Comparison of ENCODE assay signal across 8 mouse cellular contexts in genomic region chr13:117208236-117208635, GRCm38 (mm10). TPM values are rescaled to one million over a fixed set of nuclear protein-coding genes. Genes with fewer than 3 reads are reported as not detected.
DNase-seq lines count a peak whose midpoint lies in the region; ATAC-seq and TF ChIP-seq lines count a peak whose summit lies in the region.

TSS of gene Emb (plus strand) at chr13:117208536.

- 28% methylated on average over 6 of the region's 6 CpGs for WGBS in heart, embryonic 12.5 days
- WGBS in heart, adult 2 months = 31% methylated on average over 6 of the region's 6 CpGs
- 89% methylated on average over 6 of the region's 6 CpGs for WGBS in forebrain, embryonic 15.5 days

- H3K36me3 ChIP-seq in heart, embryonic 12.5 days = no peaks in the 10 kb centered on the region
- H3K36me3 ChIP-seq in heart, adult 2 months (ENCODE audit: control insufficient read depth, insufficient read depth, low read length) = no peaks in the 10 kb centered on the region
- H3K36me3 ChIP-seq in forebrain, embryonic 15.5 days = no peaks in the 10 kb centered on the region

- no peak for TF ChIP-seq POLR2A in heart, adult 2 months (IDR thresholded peaks at IDR 0.05; ENCODE audit: insufficient read depth, low read depth, low read length)

- no peak for TF ChIP-seq EP300 in heart, adult 2 months (IDR thresholded peaks at IDR 0.05; ENCODE audit: insufficient read depth, low read depth, low read length)

- H3K9ac ChIP-seq in heart, embryonic 12.5 days = no peak within 1 kb of the TSS
- no peak within 1 kb of the TSS for H3K9ac ChIP-seq in heart, adult 2 months (ENCODE audit: low read depth, low read length)
- H3K9ac ChIP-seq in forebrain, embryonic 15.5 days (replicated peaks) = no peak within 1 kb of the TSS

- intact Hi-C loops in heart, adult 2 months (cut with DNase I) = no loop called here

- no peak within 1 kb of the TSS for H3K27ac ChIP-seq in heart, embryonic 12.5 days (ENCODE audit: poor library complexity, severe bottlenecking)
- H3K27ac ChIP-seq in heart, adult 2 months = no peak within 1 kb of the TSS
- no peak within 1 kb of the TSS for H3K27ac ChIP-seq in forebrain, embryonic 15.5 days (replicated peaks)

- H3K4me1 ChIP-seq in heart, embryonic 12.5 days (replicated peaks) = peaks cover 5% of the 10 kb centered on the region; the same call in 1 of the 2 replicates
- no peaks in the 10 kb centered on the region for H3K4me1 ChIP-seq in heart, adult 2 months (ENCODE audit: control insufficient read depth, insufficient read depth, low read length)
- no peaks in the 10 kb centered on the region for H3K4me1 ChIP-seq in forebrain, embryonic 15.5 days

- H3K27me3 ChIP-seq in heart, embryonic 12.5 days (replicated peaks) = no peaks in the 10 kb centered on the region
- no peaks in the 10 kb centered on the region for H3K27me3 ChIP-seq in heart, adult 2 months (ENCODE audit: control insufficient read depth, insufficient read depth, low read length)
- H3K27me3 ChIP-seq in forebrain, embryonic 15.5 days = no peaks in the 10 kb centered on the region

- DNase-seq in heart, adult 2 months = no peak
- no peak for DNase-seq in adrenal gland, adult 8-10 months
- DNase-seq in left cerebral cortex, adult 8-10 months (ENCODE audit: low spot score in 2 of 2) = no peak
- no peak for DNase-seq in c-Kit-positive CD71-positive TER-119-positive erythroid progenitor cells, embryonic 14.5 days (ENCODE audit: low spot score)
- no peak for DNase-seq in Muller cell, postnatal 12 days (ENCODE audit: inconsistent ontology term)

- no peak for TF ChIP-seq CTCF in heart, adult 2 months (IDR thresholded peaks at IDR 0.05)

- H3K9me3 ChIP-seq in heart, embryonic 12.5 days (replicated peaks) = no peaks in the 10 kb centered on the region
- H3K9me3 ChIP-seq in forebrain, embryonic 15.5 days = no peaks in the 10 kb centered on the region

- peak within 1 kb of the TSS; percentile 23 for H3K4me2 ChIP-seq in heart, embryonic 12.5 days
- no peak within 1 kb of the TSS for H3K4me2 ChIP-seq in forebrain, embryonic 15.5 days (replicated peaks)

- H3K4me3 ChIP-seq in heart, embryonic 12.5 days = no peak within 1 kb of the TSS
- no peak within 1 kb of the TSS for H3K4me3 ChIP-seq in heart, adult 2 months
- H3K4me3 ChIP-seq in forebrain, embryonic 15.5 days = no peak within 1 kb of the TSS

- no peak for ATAC-seq in heart, embryonic 12.5 days (ENCODE audit: insufficient number of reproducible peaks, low FRiP score)
- no peak for ATAC-seq in forebrain, embryonic 15.5 days (replicated peaks)
- no peak for ATAC-seq in monocyte, adult 5-6 weeks (replicated peaks; ENCODE audit: insufficient number of reproducible peaks, low FRiP score, low TSS enrichment, poor library complexity, severe bottlenecking)

- H3K79me2 ChIP-seq in heart, adult 2 months (replicated peaks; ENCODE audit: control insufficient read depth, insufficient read depth, low read length) = no peaks in the 10 kb centered on the region

RNA-seq across cellular contexts. Expression of gene Emb, which starts in this region (rescaled TPM):
- 15.9 and 16.2 TPM in 2 replicates for polyA plus RNA-seq in heart, embryonic 12.5 days (2016; fragmentation: Nextera tagmentation; extraction: Ambion mirVana)
- 1 to 10 TPM; 8.8 to 9.3 TPM for total RNA-seq in heart, adult 2 months (2021)
- 2.3 and 2.7 TPM in 2 replicates for polyA plus RNA-seq in heart, adult 2 months (2012; rRNA removed)
- 10 to 100 TPM; 24.4 to 30.6 (median 26.5) TPM for total RNA-seq in adrenal gland, adult 8-10 months (2022)
- 6.8 and 10.2 TPM in 2 replicates for polyA plus RNA-seq in forebrain, embryonic 15.5 days (2015; fragmentation: Nextera tagmentation; extraction: Ambion mirVana)
- total RNA-seq in left cerebral cortex, adult 8-10 months (2022) = 10 to 100 TPM; 31.0 to 35.3 (median 33.3) TPM
- 124 to 196 TPM (median 176 TPM) in 3 replicates for total RNA-seq in monocyte, adult 5-6 weeks (2017)
